Mouse (Mus musculus) testis, adult 2 months (tissue): Measurements from ENCODE around the gene Zdhhc7. TPM values are rescaled to one million over a fixed set of nuclear protein-coding genes. Genes with fewer than 3 reads are reported as not detected.

Experiments used
- H3K27ac ChIP-seq: fragments of 200-500 bp; 2 replicates; pipeline ENCODE4 v1.5.1; 2012; ENCODE audit warnings: low read depth, low read length; ENCODE audit not compliant: control insufficient read depth, insufficient read depth
- H3K27me3 ChIP-seq: fragments of 200-500 bp; 2 replicates; pipeline ENCODE4 v1.6.1; 2012; ENCODE audit warnings: mild to moderate bottlenecking, low read length, moderate library complexity; ENCODE audit not compliant: control insufficient read depth, insufficient read depth
- H3K36me3 ChIP-seq: fragments of 200-500 bp; 2 replicates; pipeline ENCODE4 v1.6.1; 2012; ENCODE audit warnings: mild to moderate bottlenecking, low read length; ENCODE audit not compliant: control insufficient read depth, insufficient read depth
- H3K4me1 ChIP-seq: fragments of 200-500 bp; 2 replicates; pipeline ENCODE4 v1.6.1; 2012; ENCODE audit warnings: low read length; ENCODE audit not compliant: control insufficient read depth, insufficient read depth
- H3K4me3 ChIP-seq: fragments of 200-500 bp; 2 replicates; pipeline ENCODE4 v1.5.1; 2012; ENCODE audit warnings: low read depth, mild to moderate bottlenecking, low read length, moderate library complexity, mixed read lengths; ENCODE audit not compliant: control insufficient read depth
- CTCF ChIP-seq: fragments of 200-500 bp; IDR thresholded peaks from 2 replicates; pipeline ENCODE4 v1.5.1; 2012; ENCODE audit warnings: low read depth, mild to moderate bottlenecking, inconsistent platforms, low read length, moderate library complexity; ENCODE audit not compliant: control insufficient read depth, insufficient read depth, insufficient replicate concordance
- POLR2A ChIP-seq: fragments of 200-500 bp; IDR thresholded peaks from 2 replicates; pipeline ENCODE4 v1.6.1; 2012; ENCODE audit warnings: low read depth, mild to moderate bottlenecking, inconsistent platforms, low read length, moderate library complexity; ENCODE audit not compliant: control insufficient read depth
- polyA plus RNA-seq: library from polyadenylated mRNA; depleted of rRNA; stranded (reverse); fragments of >200 nt; gene quantifications from 2 replicates; pipeline ENCODE4 v1.2.3, GENCODE M21; 2012

The Zdhhc7 gene
- polyA plus RNA-seq, 1 experiment: 32.8 TPM

DNA sequence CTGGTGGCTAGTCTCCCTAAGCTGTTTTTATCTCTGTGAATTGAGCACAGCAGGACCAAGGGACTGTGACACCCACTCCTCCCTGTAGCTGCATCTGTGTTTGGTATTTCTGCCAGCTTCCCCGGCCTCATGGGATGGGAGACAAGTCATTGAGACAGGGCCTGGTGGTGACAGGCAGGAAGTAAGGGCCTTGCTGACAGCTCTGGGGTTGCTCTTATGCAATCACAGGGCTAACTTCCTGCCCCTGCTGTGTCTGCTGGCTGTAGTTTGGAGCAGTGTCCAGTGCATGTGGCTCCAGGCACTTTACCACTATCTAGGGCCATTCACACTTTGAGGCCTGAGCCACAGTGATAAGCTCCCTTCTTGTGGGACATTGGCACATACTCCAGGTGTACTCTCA lies 60.4 kb downstream of the Zdhhc7 start:
- Histone ChIP-seq H3K4me1 (no peaks in the 10 kb centered on the region; the same call in 1 of the 2 replicates), H3K4me3 (no peak overlapping the region), H3K27me3 (no peaks in the 10 kb centered on the region), H3K36me3 (no peaks in the 10 kb centered on the region), H3K27ac (no peak overlapping the region)
- TF ChIP-seq POLR2A (no peak), CTCF (no peak)

DNA sequence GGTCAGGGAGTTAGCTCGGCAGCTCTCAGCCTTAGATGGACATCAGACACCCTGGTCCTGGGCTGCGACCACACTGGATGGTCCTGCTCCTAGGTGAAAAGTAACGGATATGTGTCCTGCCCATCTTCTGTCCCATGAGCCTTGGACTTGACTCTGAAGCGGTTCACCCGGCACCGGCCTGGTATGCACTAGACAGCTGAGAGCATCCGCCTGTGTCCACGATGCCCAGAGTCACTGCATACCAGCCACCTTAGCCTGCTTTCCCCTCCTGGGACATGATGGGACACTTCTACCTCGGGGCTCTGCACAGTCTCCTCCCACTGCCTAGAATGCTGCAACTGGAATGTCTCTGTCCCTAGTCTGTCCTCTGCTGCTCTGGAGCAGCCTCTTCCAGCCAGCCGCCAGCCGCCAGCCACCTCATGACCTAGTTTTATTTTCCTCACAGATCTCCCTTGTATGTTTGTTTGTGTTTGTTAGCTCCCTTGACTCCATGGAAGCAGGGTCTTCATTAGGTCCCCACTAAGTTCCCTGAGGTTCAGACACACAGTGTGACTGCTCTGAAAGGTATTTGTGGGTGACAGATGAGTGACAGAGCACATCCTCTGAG lies 61.9 kb downstream of the Zdhhc7 start:
- no peaks in the 10 kb centered on the region for H3K4me1 ChIP-seq
- H3K27ac ChIP-seq: no peak overlapping the region

GRCm38 (mm10) chr8:120038741-120039140 lies 62.5 kb downstream of the Zdhhc7 start:
- Histone ChIP-seq H3K4me1 (no peaks in the 10 kb centered on the region), H3K27ac (no peak overlapping the region)

More for the DNA sequence above, 61.9 kb downstream of the Zdhhc7 start:
- Histone ChIP-seq H3K36me3 (no peaks in the 10 kb centered on the region), H3K4me3 (no peak overlapping the region), H3K27me3 (no peaks in the 10 kb centered on the region)
- TF ChIP-seq POLR2A (no peak), CTCF (no peak)

DNA sequence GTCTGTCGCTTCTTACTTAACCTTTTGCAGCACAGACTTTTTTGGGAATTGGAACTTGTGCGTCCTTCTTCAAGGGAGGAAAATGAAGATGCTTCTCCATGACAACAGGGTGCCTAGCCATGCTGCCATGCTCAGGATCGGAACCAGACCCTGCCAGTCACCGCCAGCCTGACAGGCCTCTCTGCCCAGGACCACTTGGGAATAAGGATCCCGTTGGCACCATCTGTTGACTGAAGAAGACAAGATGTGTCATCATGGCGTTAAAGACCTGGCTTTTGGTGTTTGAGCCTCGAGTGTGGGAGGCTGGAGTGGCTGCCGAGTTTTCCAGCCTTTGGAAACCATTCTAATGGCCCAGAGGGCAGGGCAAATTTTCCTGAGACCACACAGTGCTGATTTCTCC lies 63.7 kb downstream of the Zdhhc7 start:
- H3K36me3 ChIP-seq: no peaks in the 10 kb centered on the region
- H3K27ac ChIP-seq: no peak overlapping the region
- no peak for TF ChIP-seq POLR2A
- TF ChIP-seq CTCF: no peak
- no peaks in the 10 kb centered on the region for H3K27me3 ChIP-seq
- H3K4me1 ChIP-seq: no peaks in the 10 kb centered on the region
- H3K4me3 ChIP-seq: no peak overlapping the region

More at GRCm38 (mm10) chr8:120038741-120039140, 62.5 kb downstream of the Zdhhc7 start:
- H3K27me3 ChIP-seq: no peaks in the 10 kb centered on the region
- no peaks in the 10 kb centered on the region for H3K36me3 ChIP-seq
- TF ChIP-seq POLR2A: no peak
- TF ChIP-seq CTCF: no peak
- H3K4me3 ChIP-seq: no peak overlapping the region

GRCm38 (mm10) chr8:120037199-120037598 lies 64.1 kb downstream of the Zdhhc7 start:
- TF ChIP-seq POLR2A: no peak
- TF ChIP-seq CTCF: no peak
- H3K27me3 ChIP-seq: no peaks in the 10 kb centered on the region
- no peak overlapping the region for H3K4me3 ChIP-seq
- no peaks in the 10 kb centered on the region for H3K4me1 ChIP-seq
- no peaks in the 10 kb centered on the region for H3K36me3 ChIP-seq
- H3K27ac ChIP-seq: no peak overlapping the region

DNA sequence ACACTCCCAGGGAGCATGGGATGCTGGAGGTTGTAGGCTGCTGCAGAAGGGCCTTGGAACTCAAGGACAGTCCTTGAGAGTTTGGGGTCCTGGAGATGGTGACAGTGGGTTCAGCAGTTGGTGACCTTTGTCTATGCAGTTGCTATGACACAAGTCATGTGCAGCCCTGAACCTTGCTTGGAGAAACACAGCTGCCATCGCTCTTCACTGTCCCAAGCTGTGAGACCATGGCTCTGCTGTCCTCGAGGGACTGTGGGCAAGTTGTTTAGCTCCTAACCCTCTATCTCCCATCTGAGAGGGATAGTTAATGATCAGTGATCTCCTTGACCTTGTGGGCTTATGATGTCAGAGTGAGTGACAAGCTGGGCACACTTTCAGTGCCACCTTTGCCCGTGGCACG lies 64.7 kb downstream of the Zdhhc7 start:
- Histone ChIP-seq H3K4me3 (no peak overlapping the region), H3K36me3 (no peaks in the 10 kb centered on the region), H3K4me1 (no peaks in the 10 kb centered on the region), H3K27ac (no peak overlapping the region), H3K27me3 (no peaks in the 10 kb centered on the region)
- TF ChIP-seq CTCF: no peak
- no peak for TF ChIP-seq POLR2A

- Histone ChIP-seq H3K4me1 (no peaks in the 10 kb centered on the region), H3K27me3 (no peaks in the 10 kb centered on the region), H3K36me3 (no peaks in the 10 kb centered on the region), H3K4me3 (no peak overlapping the region), H3K27ac (no peak overlapping the region)
- TF ChIP-seq POLR2A (no peak), CTCF (no peak)
Measured at GRCm38 (mm10) chr8:120036111-120036510, 65.2 kb downstream of the Zdhhc7 start.
